Comparison of ENCODE assay signal across 9 mouse cellular contexts in the genomic region with DNA sequence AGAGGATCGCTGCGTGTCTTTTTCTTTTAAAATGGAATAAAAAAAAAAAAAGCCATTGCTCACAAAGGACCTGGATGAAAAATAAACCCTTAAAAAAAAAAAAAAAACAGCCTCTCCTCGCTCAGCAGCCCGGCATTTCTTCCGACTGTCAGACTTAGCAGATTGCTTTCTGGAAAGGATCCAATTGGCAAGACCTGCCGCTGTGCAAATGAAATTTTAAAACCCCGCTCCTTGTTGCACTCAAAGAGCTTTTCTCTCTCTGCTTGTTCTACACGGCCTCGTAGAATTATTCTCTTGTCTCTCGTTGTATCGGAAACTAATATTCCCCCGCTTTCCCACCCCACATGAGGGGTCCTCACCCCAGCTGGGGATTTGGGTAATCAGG.
DNase-seq lines count a peak whose midpoint lies in the region; ATAC-seq and TF ChIP-seq lines count a peak whose summit lies in the region.
"Had no signal": no experiment of that assay in that cellular context is flagged by ENCODE, and none has a peak within 500 bp of the region (broad histone marks: within the 10 kb centered on the region; RNA-seq: fewer than 3 reads in every experiment).

No protein-coding gene starts in this region.

- peak; percentile 91 for DNase-seq in lung, embryonic 14.5 days
- no peak for DNase-seq in lung, adult 2 months
- no peak for DNase-seq in heart, embryonic 10.5 days (ENCODE audit: low spot score)
- peak; percentile 33 for DNase-seq in kidney, postnatal 10 days
- peak; percentile 46 for DNase-seq in lung, postnatal 36 days
- no peak for DNase-seq in embryo, embryonic 11 days
- DNase-seq in ovary, postnatal 14 days (ENCODE audit: low spot score), result no peak
- no peak for DNase-seq in thymus, postnatal 10 days (ENCODE audit: low spot score in 2 of 2)

- H3K4me1 ChIP-seq in lung, embryonic 14.5 days (ENCODE audit: insufficient read depth), result no peaks in the 10 kb centered on the region
- H3K4me1 ChIP-seq in lung, adult 2 months (ENCODE audit: control insufficient read depth, insufficient read depth, low read length), result no peaks in the 10 kb centered on the region
- peaks cover 4% of the 10 kb centered on the region; the same call in 1 of the 2 replicates for H3K4me1 ChIP-seq in heart, embryonic 10.5 days

- no peak overlapping the region; the same call in 1 of the 2 replicates for H3K9ac ChIP-seq in lung, embryonic 14.5 days

- peak; percentile 57; the same call in 1 of the 2 replicates for ATAC-seq in lung, embryonic 14.5 days (ENCODE audit: insufficient read depth)

- H3K27ac ChIP-seq in lung, embryonic 14.5 days (ENCODE audit: low read depth), result peak overlapping the region; percentile 76
- peak overlapping the region; percentile 79 for H3K27ac ChIP-seq in heart, embryonic 10.5 days
- H3K27ac ChIP-seq: heart, adult 2 months had no signal

- H3K27me3 ChIP-seq in lung, embryonic 14.5 days (ENCODE audit: insufficient read depth, low read length), result no peaks in the 10 kb centered on the region
- H3K27me3 ChIP-seq in heart, embryonic 10.5 days (ENCODE audit: insufficient read depth, poor library complexity, severe bottlenecking), result peaks cover 62% of the 10 kb centered on the region; the same call in 1 of the 2 replicates

- no peak for TF ChIP-seq POLR2A in lung, adult 2 months (IDR thresholded peaks at IDR 0.05; ENCODE audit: borderline replicate concordance, extremely low read depth, low read depth, low read length)

- WGBS in lung, embryonic 14.5 days, result 16% methylated on average over 12 of the region's 12 CpGs
- WGBS in lung, adult 2 months, result 43% methylated on average over 12 of the region's 12 CpGs
- 38% methylated on average over 12 of the region's 12 CpGs for WGBS in heart, embryonic 10.5 days

- TF ChIP-seq CTCF in lung, embryonic 14.5 days (IDR thresholded peaks at IDR 0.05; ENCODE audit: low read depth), result no peak
- TF ChIP-seq CTCF in lung, adult 2 months (IDR thresholded peaks at IDR 0.05; ENCODE audit: insufficient read depth, low read length), result no peak

- H3K4me3 ChIP-seq in lung, embryonic 14.5 days (ENCODE audit: low read depth, low read length), result 0 out of 2 replicates have a peak overlapping the region, but pooled peaks have one; percentile 9
- H3K4me3 ChIP-seq in lung, adult 2 months (replicated peaks; ENCODE audit: extremely low read depth, low read depth, low read length), result no peak overlapping the region
- peak overlapping the region; percentile 40 for H3K4me3 ChIP-seq in heart, embryonic 10.5 days
- H3K4me3 ChIP-seq: heart, adult 2 months had no signal

- H3K4me2 ChIP-seq in lung, embryonic 14.5 days, result peak overlapping the region; percentile 57

- no peaks in the 10 kb centered on the region for H3K36me3 ChIP-seq in lung, embryonic 14.5 days (ENCODE audit: insufficient read depth)
- H3K36me3 ChIP-seq in heart, embryonic 10.5 days, result no peaks in the 10 kb centered on the region

- H3K9me3 ChIP-seq in lung, embryonic 14.5 days (ENCODE audit: low read depth, low read length), result no peaks in the 10 kb centered on the region
- H3K9me3 ChIP-seq in heart, embryonic 10.5 days, result no peaks in the 10 kb centered on the region

Comparison
In these comparisons a context has a peak if more than half of its experiments do, and no peak if none do; other contexts are left out.
1. DNase-seq: peak in lung, embryonic 14.5 days (single experiment), kidney, postnatal 10 days (single experiment) and lung, postnatal 36 days (single experiment); none in lung, adult 2 months (single experiment), heart, embryonic 10.5 days (single experiment), embryo, embryonic 11 days (single experiment), ovary, postnatal 14 days (single experiment) and thymus, postnatal 10 days (0 of 2).